Mouse (Mus musculus) small intestine, adult 2 months (tissue): Measurements from ENCODE around the gene Hdac9. TPM values are rescaled to one million over a fixed set of nuclear protein-coding genes. Genes with fewer than 3 reads are reported as not detected.

Experiments
- H3K27ac ChIP-seq: fragments of 200-500 bp; 2 replicates; pipeline ENCODE4 v1.5.1; 2012; ENCODE audit warnings: low read depth, low read length, control low read depth, inconsistent platforms; ENCODE audit not compliant: insufficient read depth
- H3K27me3 ChIP-seq: fragments of 200-500 bp; 2 replicates; pipeline ENCODE4 v1.6.1; 2012; ENCODE audit warnings: mild to moderate bottlenecking, moderate library complexity, low read length, inconsistent platforms; ENCODE audit not compliant: control insufficient read depth, insufficient read depth
- H3K36me3 ChIP-seq: fragments of 200-500 bp; 2 replicates; pipeline ENCODE4 v1.6.1; 2012; ENCODE audit warnings: mild to moderate bottlenecking, low read length, control low read depth, inconsistent platforms; ENCODE audit not compliant: control insufficient read depth, insufficient read depth
- H3K4me1 ChIP-seq: fragments of 200-500 bp; 2 replicates; pipeline ENCODE4 v1.6.1; 2012; ENCODE audit warnings: low read length, inconsistent platforms, mixed read lengths; ENCODE audit not compliant: control insufficient read depth, insufficient read depth, insufficient read length
- H3K4me3 ChIP-seq: fragments of 200-500 bp; 2 replicates; pipeline ENCODE4 v1.5.1; 2012; ENCODE audit warnings: low read depth, mild to moderate bottlenecking, control low read depth, inconsistent platforms, low read length, moderate library complexity
- CTCF ChIP-seq: fragments of 200-500 bp; IDR thresholded peaks from 2 replicates; pipeline ENCODE4 v1.5.1; 2012; ENCODE audit warnings: low read depth, mild to moderate bottlenecking, control low read depth, inconsistent platforms, low read length, moderate library complexity, mixed read lengths; ENCODE audit not compliant: insufficient replicate concordance, insufficient read length; ENCODE audit errors: extremely low read depth
- POLR2A ChIP-seq: fragments of 200-500 bp; IDR thresholded peaks from 2 replicates; pipeline ENCODE4 v1.6.1; 2012; ENCODE audit warnings: low read depth, mild to moderate bottlenecking, control low read depth, inconsistent platforms, low read length, moderate library complexity
- WGBS: fragments of 180-500 bp; shearing (Covaris S2); methylation state at CpG from one replicate; pipeline ENCODE4 v1.1.7; 2018; 5-methylcytosine and 5-hydroxymethylcytosine counted together
- polyA plus RNA-seq: library from polyadenylated mRNA; depleted of rRNA; stranded (reverse); fragments of >200 nt; gene quantifications from 2 replicates; pipeline ENCODE4 v1.2.3, GENCODE M21; 2012

Gene Hdac9
- polyA plus RNA-seq, 1 experiment: 0.84 TPM

GRCm38 (mm10) chr12:34562331-34562730 lies 354.6 kb downstream of the Hdac9 start:
- WGBS: 78% methylated on average over 2 of the region's 2 CpGs
- no peak for TF ChIP-seq POLR2A
- TF ChIP-seq CTCF: no peak

GRCm38 (mm10) chr12:34559001-34559400 lies 357.9 kb downstream of the Hdac9 start:
- WGBS: 70% methylated on average over 5 of the region's 5 CpGs

More at GRCm38 (mm10) chr12:34562331-34562730, 354.6 kb downstream of the Hdac9 start:
- H3K4me3 ChIP-seq: no peak overlapping the region
- no peaks in the 10 kb centered on the region for H3K36me3 ChIP-seq
- H3K27ac ChIP-seq: no peak overlapping the region
- no peaks in the 10 kb centered on the region for H3K27me3 ChIP-seq
- no peaks in the 10 kb centered on the region for H3K4me1 ChIP-seq

DNA sequence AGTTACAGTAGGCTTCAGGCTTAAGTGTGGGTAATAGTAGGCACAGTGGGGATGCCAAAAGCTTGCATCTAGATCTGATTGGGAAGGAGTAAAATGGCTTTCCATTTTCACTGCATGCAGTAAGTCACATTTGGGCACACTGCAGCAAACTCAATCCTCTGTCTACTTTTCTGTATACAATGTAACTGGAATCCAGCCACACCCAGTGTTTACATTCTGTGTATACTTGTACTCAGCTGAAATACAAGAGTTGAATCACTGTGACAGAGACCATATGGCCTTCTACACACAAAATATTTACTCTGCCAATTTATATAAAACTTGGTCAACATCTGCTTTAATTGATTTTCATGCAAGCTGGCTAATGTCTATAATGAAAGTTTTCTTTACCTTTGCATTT lies 362.1 kb downstream of the Hdac9 start:
- no peak overlapping the region for H3K27ac ChIP-seq
- no peaks in the 10 kb centered on the region for H3K4me1 ChIP-seq
- no peak for TF ChIP-seq POLR2A
- no peak for TF ChIP-seq CTCF
- H3K36me3 ChIP-seq: no peaks in the 10 kb centered on the region
- no peaks in the 10 kb centered on the region for H3K27me3 ChIP-seq
- H3K4me3 ChIP-seq: no peak overlapping the region

More at GRCm38 (mm10) chr12:34559001-34559400, 357.9 kb downstream of the Hdac9 start:
- Histone ChIP-seq H3K36me3 (no peaks in the 10 kb centered on the region), H3K27ac (no peak overlapping the region), H3K4me3 (no peak overlapping the region), H3K27me3 (no peaks in the 10 kb centered on the region), H3K4me1 (no peaks in the 10 kb centered on the region)
- TF ChIP-seq POLR2A (no peak), CTCF (no peak)

DNA sequence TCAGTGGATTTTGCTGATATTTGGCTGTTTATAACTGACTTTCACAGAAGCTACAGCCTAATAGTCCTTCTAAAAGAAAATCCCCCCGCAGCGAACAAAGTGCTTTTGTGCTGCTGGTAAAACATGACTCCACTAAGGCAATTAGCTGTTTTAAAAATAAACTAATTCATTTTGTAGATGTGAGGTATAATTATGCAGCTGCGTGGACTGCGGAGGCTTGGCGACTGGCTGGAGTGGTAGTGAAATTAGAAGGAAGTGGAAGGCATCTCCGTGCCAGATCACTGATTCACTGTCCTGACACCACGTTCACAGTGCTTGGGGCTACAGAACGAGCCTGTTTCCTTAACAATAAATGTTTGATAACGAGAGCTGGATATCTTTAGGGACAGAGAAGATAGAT lies 366.6 kb downstream of the Hdac9 start:
- Histone ChIP-seq H3K4me3 (no peak overlapping the region), H3K4me1 (no peaks in the 10 kb centered on the region), H3K36me3 (no peaks in the 10 kb centered on the region), H3K27ac (no peak overlapping the region), H3K27me3 (no peaks in the 10 kb centered on the region)
- TF ChIP-seq CTCF (no peak), POLR2A (no peak)
- 67% methylated on average over 9 of the region's 9 CpGs for WGBS

GRCm38 (mm10) chr12:34529165-34529545 lies 387.7 kb downstream of the Hdac9 start:
- no peak overlapping the region; the same call in 1 of the 2 replicates for H3K27ac ChIP-seq
- H3K4me1 ChIP-seq: no peaks in the 10 kb centered on the region
- TF ChIP-seq POLR2A (no peak), CTCF (no peak)
- no peak overlapping the region for H3K4me3 ChIP-seq
- WGBS: 57% methylated on average over 3 of the region's 3 CpGs
- H3K36me3 ChIP-seq: no peaks in the 10 kb centered on the region
- no peaks in the 10 kb centered on the region for H3K27me3 ChIP-seq

GRCm38 (mm10) chr12:34528201-34529164 lies 388.4 kb downstream of the Hdac9 start:
- H3K4me3 ChIP-seq: no peak overlapping the region; the same call in 1 of the 2 replicates
- H3K27me3 ChIP-seq: no peaks in the 10 kb centered on the region
- TF ChIP-seq CTCF: no peak
- TF ChIP-seq POLR2A: no peak
- no peaks in the 10 kb centered on the region for H3K36me3 ChIP-seq
- H3K4me1 ChIP-seq: no peaks in the 10 kb centered on the region
- WGBS: 35% methylated on average over 11 of the region's 11 CpGs
- no peak overlapping the region; the same call in 1 of the 2 replicates for H3K27ac ChIP-seq

DNA sequence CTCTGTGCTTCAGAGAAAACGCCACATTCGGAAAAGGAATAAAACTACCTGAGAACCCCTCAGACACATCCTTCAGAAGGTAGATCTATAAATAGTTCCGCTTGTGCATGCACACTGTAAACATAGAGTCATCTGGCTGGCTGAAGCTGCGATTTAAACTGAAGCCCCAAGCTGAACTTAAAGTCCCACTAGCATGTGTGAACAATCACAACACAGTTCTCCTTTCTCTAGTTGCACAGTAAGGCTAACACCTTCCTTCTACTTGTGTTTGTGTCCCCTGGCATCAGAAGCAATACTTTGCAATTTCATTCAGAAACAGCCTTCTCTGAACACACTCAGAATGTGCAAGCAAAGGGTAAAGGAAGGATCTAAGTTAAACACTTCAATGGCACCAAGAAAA lies 389.1 kb downstream of the Hdac9 start:
- Histone ChIP-seq H3K27me3 (no peaks in the 10 kb centered on the region), H3K4me3 (no peak overlapping the region), H3K4me1 (no peaks in the 10 kb centered on the region), H3K27ac (no peak overlapping the region), H3K36me3 (no peaks in the 10 kb centered on the region)
- no peak for TF ChIP-seq POLR2A
- TF ChIP-seq CTCF: no peak
- WGBS: 60% methylated on average over 4 of the region's 4 CpGs
